Mouse (Mus musculus): Measurements from ENCODE around the gene Coro1c.

Gene Coro1c

DNA sequence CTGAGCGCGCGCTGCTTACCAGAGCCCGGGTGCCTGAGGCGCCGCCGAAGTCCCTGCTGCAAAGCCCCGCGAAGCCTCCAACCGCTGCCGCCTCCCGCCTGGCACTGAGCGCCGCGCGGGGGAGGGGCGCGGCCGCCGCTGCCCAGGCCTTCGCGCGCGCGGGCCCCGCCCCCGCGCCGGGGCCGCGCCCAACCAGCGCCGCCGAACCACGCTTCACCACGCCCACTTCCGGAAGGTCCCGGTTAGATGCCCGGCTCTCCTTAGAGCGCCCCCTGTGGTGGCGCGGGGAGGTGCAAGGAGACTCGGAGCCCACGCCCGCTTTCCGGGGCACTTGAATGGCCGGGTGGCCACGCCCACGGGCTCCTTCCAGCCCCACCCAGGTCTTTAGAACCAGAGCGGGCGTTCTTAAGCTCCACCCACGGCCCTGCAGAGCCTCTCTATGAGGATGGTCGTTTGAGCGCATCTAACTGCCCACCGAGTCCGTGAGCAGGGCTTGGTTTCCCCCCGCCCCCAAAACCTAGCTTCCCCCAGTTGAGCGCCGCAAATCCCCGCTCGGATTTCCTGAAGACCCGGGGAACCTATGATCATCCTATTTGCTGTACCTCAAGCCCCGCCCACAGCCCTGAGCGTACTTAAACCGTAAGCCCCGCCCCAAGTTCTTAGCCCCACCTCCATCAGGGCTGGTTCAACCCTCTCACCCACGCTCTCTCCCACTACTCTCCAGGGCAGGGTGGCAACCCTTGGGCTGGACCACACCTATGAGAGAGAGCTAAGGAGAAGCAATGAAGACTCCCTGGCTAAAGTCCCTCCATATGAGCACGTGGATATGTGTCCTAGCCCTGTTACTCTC lies at the start of gene Coro1c:
TSS of gene Coro1c (minus strand) at position 167 of the 850 bp plus-strand sequence.
- peak; percentile 100 for DNase-seq

DNA sequence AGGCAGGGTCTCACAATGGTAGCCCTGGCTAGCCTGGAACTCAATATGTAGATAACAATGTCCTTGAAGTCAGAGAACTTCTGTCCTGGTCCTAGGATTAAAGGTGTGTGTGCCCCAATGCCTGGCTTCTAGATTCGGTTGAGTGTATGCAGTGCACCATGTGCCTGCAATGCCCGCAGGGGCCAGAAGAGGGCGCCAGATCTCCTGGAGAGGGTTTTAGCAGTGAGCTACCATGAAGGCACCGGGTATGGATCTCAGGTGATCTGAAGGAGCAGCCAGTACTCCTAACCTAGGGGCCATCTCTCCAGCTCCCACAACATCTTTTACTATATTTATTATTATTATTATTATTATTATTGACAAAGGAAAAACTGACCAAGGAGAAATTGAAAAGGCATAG lies 48.0 kb upstream of the Coro1c start:
- DNase-seq = peak; percentile 95

DNA sequence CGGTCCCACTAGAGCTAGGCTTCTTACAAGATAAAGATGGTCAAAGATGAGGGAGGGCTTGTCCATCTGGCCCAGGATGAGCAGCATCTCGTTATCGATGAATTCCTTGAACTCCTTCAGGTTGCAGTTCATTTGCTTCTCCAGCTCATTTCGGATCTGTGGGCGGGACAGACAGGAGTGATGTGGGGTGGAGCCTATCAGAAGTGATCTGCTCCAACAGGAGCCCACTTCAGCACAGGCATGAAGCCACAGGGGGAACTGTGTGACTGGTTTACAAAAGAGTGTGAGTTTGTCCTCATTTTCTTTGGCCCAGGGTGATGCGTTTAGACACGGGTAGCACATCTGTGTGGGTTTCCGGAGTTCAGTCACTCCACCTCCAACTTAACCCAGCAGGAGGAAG lies 47.1 kb upstream of the Coro1c start:
- no peak for DNase-seq

DNA sequence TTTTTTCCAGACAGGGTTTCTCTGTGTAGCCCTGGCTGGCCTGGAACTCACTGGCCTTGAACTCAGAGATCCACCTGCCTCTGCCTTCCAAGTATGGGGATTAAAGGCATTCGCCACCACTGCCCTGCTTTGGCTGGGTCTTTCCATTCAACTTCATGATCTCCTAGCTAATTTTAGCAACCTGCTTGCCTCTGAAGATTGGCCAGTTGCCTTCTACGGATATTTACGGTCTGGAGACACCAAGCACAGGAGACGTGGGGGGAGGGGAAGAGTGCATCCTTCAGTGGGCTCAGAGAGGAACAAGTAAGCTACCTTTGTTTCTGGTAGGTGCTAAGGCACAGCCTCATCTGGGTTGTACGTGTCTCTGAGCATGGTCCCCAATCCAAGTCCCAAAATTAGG lies 46.7 kb upstream of the Coro1c start:
- DNase-seq = no peak

DNA sequence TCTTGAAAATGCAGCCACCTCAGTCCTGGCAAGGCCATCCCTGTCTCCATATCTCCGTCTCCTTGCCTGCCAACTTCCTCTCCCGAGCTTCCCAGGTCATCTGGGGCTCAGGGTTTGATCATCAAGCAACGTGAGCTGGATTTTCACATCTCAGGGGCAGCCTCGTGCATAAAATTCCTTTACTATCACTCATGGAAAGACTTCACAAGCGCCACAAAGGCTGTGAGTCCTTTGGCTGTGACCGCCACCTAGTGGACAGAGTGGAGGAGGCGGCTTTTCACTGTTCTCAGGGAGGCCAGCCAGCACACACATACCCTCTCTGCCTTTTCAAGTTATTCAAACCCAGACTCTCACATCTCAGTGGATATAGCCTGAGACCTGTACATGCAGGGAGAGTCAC lies 45.9 kb upstream of the Coro1c start:
- DNase-seq = peak; percentile 91

DNA sequence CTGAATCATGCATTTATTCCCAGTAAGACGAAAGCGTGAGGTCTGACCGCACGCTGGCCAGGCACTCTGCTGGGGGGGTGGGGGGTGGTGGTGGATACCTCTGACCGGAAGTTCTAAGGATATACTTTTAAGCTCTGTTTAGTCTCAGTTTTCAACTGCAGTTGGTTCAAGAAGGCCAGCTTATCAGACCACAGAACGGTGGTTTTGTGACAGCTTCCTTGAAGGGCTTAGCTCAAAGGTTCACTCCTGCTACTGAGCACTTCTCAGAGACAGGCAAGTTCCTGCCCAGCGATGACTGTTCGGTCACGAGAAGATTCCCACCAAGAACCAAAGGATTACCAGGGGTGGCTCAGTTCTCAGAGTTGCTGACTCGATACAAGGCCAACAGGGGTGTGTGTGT lies 44.0 kb upstream of the Coro1c start:
- DNase-seq = no peak

DNA sequence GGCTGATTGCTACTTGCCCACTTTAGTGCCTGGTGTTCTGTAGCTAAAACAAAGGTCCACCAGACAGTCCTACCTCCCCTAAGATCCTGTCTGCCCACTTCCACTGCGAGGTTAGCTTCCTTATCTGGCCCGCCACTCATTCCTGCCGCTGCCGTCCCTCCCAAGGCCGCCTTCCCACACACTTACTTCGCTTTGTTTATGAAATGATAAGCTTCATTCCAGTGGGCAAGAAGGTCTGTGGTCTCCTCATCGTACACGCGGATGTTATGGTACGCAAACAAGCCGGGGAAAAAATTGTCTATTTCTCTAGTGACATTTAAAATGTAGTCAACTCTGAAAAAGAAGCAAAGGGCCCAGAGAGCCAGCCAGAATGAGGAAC lies 43.1 kb upstream of the Coro1c start:
- no peak for DNase-seq

DNA sequence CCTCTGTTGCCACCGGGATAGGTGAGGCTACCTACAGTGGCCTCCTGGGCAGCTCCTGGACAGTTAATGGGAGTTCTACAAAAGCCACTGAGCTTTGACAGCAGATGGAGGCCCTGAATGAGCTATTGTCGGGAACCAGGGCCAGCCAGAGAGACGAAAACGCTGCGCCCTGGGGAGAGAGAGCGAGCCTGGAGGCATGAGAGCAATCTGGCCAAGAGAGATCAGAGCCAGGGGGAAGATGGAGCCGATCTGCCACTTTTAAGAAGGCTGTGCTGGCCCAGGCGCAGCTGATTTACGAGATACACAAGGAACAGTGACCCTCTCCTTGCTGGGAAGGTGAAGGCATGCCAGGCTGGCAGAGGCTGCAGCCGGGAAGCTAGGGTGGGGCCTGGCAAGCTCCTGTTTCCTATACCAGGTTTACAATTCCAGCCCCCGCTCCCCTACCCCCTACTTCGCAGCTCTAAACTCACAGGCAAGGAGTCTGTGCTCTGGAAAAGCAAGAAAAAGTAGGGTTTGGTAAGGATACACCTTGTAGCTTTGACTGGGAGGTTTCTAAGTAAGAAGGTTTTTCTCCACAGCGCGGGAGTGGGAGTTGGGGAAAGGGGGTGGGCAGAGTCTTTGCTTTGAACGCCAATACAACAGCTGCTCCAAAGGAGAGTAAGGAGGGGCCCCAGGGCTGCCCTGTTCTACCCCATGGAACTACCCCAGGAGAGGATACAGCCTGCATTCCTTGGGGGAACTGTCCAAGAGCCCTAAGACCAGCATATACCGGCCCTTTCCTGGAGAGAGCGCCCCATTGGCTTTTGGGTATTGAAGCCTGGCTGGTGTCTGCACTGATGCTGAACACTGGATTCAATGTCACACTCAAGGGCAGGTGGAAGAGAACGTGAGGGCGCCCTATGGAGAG lies 42.5 kb upstream of the Coro1c start:
- no peak for DNase-seq

DNA sequence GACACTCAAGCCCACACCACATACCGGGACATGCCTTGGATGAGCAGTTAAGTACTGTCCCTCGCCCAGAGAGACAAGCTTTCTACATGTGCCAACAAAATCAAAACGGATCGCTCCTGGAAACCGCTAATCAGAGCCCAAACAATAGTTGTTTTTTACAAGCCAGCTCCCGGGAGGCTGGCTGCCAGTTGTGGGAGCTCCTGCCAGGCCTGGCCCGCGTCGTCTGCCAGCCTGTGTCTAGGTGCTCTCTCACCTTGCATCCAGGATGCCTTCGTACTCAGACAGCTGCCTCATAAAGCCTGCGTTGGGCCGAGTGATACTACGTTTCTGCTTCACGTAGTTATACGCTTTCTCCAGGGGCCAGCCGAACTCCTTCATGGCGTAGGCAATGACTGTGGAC lies 41.6 kb upstream of the Coro1c start:
- no peak for DNase-seq

DNA sequence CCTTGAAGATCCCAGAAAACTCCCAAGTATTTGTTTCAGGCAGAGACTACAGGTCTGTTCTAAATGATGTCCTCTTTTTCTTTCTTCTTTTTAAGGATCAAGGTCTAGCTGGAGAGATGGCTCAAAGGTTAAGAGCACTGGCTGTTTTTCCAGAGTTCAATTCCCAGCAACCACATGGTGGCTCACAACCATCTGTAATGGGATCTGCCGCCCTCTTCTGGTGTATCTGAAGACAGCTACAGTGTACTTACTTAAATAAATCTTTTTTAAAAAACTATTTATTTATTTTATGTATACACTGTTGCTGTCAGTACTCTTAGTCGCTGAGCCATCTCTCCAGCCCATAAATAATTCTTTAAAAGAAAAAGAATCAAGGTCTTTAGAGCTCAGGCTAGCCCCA lies 38.7 kb upstream of the Coro1c start:
- DNase-seq = no peak

DNA sequence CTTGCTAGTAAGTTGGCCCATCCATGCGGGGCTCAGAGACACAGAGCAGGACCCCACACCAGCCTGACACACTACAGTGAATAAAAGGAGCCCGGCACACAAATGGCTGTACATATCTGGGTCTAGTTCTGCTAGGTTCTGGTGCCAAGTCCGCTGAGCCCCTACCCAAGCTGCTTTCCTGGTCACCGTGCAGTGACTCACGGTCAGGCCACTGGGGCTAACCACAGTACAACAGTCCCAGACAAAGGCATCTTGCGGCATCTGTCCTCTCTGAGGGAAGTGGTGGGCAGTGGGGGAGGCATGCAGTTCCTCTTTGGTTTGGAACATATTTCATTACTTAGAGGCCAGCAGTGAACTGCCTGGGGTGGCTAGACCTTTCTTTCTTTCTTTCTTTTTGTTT lies 36.6 kb upstream of the Coro1c start:
- DNase-seq = no peak

DNA sequence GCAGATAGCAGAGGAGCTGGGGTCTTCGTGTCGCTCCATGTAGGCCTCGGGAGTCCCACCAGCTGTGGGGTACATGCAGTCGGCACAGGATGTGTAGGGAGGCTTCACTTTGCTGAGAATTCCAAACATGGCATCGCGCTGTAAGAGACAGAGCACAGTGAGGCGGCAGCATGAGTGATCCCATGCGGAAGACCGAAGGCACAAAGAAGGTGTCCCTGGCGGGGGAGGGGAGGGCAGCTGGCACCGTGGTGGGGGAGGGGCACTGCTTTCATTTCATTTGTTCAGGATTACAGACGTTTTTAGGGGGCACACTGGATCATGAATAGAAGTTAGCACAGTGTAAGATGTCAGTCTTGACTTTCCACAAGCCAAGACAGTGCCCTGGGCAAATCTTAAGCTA lies 34.8 kb upstream of the Coro1c start:
- DNase-seq = no peak

DNA sequence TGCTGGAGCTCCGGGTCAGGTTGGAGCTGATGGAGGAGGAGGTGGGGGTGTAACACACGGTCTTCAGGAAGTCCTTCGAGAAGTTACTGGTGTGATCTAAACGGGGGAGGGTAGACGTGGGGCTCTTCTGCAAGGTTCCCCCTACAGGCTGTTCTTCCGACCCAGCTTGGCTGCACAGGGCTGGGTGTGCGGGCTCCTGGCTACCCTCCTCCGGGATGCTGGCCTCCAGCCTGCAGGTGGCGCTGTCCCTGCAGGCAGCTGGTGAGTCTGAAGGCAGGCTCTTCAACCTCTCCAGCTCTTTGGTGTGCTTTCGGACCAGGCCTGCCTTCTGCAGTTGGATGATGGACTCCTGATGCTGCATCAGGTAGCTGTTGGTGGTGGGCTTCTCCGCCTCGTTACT lies 34.0 kb upstream of the Coro1c start:
- DNase-seq = peak; percentile 53

DNA sequence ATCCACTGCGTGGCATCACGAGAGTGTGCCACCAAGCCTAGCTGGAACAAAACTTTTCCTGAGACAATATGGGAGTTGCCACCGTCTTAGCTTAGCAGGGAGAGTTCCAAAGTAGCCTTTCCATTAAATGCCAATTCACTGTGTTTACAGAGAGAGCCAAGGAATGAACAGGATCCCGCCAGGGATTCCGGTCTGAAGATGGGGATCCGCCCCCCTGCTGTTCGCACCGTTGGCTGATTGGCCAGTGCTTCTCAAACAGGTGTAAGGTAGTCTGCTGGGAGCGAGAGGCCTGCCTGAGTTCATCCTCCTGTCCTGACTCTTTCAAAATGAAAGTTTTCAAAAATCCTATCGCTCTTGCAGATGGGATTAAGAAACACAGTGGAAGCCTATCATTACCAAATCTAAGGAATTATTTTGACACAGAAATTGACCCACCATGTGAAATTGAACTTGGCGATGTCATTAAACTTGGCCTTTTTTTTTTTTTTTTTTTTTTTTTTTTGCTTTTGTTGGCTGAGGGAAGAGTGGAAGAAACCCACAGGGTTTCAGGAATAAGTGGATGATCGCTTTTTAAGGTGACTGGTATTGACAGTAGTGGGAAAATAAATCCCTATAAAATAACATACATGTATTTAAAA lies 30.8 kb upstream of the Coro1c start:
- DNase-seq = no peak

DNA sequence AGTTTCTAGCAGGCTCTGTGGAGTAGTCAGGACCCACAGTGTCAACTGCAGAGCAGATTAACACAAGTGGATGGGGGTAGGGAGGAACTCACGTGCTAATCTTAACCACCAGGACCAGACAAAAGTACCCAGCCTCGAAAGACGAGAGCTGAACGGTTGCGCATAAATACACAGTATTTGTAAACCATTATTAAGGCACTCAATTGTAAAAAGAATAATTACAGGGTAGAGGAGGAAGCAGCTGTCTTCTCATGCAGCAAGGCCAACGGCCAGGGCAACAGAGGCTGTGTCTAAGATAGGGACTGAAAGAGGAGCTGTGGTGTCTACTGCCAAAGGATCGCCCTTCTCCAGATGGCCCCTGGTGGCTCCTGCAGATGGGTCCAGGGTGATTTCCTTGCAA lies 29.1 kb upstream of the Coro1c start:
- no peak for DNase-seq

DNA sequence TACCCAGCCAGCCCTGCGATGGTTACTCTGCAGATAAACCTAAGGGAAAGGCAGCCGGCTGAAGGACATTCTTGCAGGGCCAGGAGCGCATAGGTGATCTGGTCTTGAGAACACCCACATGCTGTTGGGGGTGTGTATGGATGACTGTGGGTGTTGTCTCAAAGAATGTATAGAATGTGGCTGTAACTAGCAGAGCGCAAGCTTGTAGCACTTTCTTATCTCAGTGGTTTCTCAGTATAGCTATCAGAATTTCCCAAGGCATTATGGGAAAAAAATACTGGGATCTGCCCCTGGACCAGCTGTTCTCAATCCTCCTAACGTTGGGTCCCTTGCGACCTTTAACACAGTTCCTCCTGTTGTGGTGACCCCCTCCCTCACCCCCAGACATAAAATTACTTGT lies 25.3 kb upstream of the Coro1c start:
- no peak for DNase-seq

DNA sequence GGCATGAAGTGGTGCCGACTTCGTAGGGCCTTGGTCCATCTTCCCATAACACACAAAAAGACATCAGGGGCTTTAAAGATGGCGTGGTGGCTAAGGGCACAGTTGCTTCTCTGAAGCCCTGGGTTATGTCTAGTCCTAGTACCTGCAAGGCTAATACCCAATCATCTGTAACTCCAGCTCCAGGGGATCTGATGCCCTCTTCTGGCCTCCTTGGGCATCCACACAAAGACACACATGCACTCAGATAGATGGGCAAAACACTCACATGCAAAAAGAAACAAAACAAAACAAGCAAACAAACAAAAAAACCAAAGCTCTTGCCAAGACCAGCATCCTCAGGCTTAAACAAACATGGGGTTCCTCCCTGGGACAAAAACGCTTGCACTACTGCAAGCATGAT lies 24.9 kb upstream of the Coro1c start:
- no peak for DNase-seq

DNA sequence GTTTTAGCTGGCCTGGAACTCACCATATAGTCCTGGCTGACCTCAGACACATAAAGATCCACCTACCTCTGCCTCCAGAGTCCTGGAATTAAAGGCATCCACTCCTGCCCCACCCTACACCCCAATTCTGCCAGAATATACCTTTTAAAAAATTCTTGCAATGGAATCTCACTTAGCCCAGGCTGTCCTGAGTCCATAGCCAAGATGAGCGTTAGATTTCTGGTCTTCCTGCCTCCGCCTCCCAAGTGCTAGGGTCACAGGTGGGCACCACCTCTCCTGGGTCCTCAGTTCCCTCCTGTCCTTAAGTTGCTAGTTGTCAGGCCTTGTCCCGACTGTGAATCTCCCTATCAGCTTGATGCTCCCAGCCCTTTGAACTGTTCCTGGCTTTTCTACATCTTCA lies 23.8 kb upstream of the Coro1c start:
- DNase-seq = no peak

DNA sequence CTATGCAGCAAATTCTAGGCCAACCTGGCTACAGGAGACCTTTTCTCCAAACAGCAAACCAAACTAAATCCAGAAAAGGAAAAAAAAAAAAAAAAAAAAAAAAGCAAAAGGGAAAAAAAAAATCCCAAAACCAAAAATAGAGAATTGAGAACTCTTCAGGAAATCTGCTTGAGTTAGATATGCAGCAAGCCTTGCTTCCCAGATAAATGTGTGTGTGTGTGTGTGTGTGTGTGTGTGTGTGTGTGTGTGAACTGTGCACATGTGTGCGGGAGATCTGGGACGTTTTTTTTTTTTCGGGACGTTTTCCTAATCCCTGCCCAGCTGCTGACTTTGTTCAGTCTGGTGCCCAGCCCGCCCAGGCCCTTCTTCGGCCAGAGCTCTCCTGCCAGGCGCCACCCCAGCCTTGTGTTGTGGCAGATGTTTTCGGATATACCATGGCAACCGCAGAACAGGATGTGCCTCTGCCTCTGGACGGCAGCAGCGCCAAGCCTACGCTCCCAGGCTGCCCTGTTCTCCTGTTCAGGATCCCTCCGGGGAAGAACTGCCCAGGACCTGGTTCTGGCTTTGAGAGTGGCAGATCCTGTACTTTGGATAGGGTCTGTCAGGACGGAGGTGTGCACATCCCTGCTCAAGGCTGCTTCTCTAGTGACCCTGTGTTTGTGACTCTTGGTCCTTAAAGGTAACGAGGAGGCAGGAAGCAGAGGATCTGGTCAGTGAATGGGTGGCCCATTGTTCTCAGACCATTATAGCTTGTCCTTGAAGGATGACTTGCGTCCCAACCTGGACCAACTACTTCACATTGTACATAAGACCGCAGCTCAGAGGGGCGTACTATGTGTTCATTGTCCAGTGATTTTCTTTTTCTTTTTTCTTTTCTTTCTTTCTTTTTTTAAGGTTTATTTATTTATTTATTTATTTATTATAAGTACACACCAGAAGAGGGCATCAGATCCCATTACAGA lies 22.4 kb upstream of the Coro1c start:
- DNase-seq = peak; percentile 73

DNA sequence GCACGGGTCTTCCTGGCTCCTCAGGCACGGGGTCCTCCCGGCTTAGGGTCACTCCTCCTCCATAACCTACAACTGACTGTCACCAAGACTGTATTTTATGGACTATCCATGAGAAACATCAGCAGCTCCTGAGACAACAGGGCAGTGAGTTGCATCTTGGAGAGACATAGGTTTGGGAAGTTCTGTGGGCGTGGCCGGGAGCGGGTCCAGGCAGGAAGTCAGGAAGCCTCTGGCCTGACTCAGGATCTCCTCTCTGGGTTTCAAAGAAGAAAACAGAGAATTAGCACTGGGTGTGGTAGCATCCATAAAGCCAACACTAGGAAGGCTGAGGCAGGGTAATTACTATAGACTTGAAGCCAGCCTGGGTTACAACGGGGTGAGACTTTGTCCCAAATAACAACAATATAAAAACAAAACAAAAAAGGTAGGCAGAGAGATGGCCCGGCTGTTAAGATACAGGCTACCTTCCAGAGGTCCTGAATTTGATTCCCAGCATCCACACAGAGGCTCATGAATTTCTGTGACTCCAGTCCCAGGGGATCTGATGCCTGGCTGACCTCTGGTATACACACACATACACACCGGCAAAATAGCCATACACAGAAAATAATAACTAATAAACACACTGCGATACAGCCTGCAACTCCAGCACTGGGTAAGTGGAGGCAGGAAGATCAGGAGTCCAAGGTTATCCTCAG lies 21.5 kb upstream of the Coro1c start:
- DNase-seq = peak; percentile 71

DNA sequence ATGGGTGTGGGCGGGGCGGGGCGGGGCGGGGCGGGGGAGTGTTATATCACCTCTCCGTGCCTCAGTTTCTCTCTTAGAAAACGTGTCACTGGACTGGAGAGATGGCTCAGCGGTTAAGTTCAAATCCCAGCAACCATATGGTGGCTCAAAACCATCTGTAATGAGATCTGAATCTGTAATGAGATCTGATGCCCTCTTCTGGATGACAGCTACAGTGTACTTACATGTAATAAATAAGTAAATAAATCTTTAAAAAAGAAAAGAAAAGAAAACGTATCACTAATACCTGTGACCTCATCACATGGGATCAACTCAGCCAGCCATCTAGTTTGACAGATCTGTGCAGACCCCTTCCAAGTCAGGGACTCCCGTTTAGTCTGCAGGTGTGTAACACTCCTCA lies 21.0 kb upstream of the Coro1c start:
- no peak for DNase-seq

DNA sequence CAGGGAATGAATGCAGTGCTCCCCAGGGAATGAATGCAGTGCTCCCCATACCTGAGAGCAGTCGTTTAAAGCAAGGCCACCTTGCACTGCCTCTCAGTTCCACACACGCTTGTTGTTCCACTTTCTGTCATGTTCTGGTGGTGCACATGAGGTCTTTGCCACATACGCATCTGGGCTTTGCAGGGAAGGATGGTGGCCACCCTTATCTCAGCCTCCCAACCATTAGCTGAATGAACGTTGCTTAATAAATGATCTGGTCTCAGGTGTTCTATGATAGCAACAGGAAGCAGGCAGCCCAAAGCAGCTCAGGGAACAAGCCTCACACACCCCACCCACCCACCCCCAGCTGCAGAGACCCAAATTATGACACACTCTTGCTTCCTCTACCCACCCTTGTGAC lies 16.1 kb upstream of the Coro1c start:
- no peak for DNase-seq
